Comparison of ENCODE assay signal across 8 mouse cellular contexts in genomic region chr3:108444029-108444428, GRCm38 (mm10). TPM values are rescaled to one million over a fixed set of nuclear protein-coding genes. Genes with fewer than 3 reads are reported as not detected.
DNase-seq lines count a peak whose midpoint lies in the region; ATAC-seq and TF ChIP-seq lines count a peak whose summit lies in the region.

No protein-coding gene starts in this region.

- H3K4me1 ChIP-seq in liver, embryonic 13.5 days (replicated peaks), result peaks cover 42% of the 10 kb centered on the region
- H3K4me1 ChIP-seq in neural tube, embryonic 12.5 days, result peaks cover 23% of the 10 kb centered on the region

- no peak for TF ChIP-seq CTCF in layer of hippocampus, adult 2 months (conservative IDR thresholded peaks at IDR 0.05)

- peak overlapping the region; percentile 95 for H3K27ac ChIP-seq in layer of hippocampus, adult 2 months
- peak overlapping the region; percentile 82 for H3K27ac ChIP-seq in liver, embryonic 13.5 days
- no peak overlapping the region for H3K27ac ChIP-seq in neural tube, embryonic 12.5 days

- peak overlapping the region; percentile 73 for H3K4me3 ChIP-seq in layer of hippocampus, adult 2 months
- peak overlapping the region; percentile 83 for H3K4me3 ChIP-seq in liver, embryonic 13.5 days (replicated peaks)
- peak overlapping the region; percentile 82 for H3K4me3 ChIP-seq in neural tube, embryonic 12.5 days

- H3K36me3 ChIP-seq in liver, embryonic 13.5 days, result peaks cover 27% of the 10 kb centered on the region
- peaks cover 5% of the 10 kb centered on the region; the same call in 1 of the 2 replicates for H3K36me3 ChIP-seq in neural tube, embryonic 12.5 days

- H3K4me2 ChIP-seq in liver, embryonic 13.5 days, result peak overlapping the region; percentile 84
- peak overlapping the region; percentile 79 for H3K4me2 ChIP-seq in neural tube, embryonic 12.5 days (replicated peaks)

- H3K27me3 ChIP-seq in liver, embryonic 13.5 days, result peaks cover 3% of the 10 kb centered on the region; the same call in 1 of the 2 replicates
- H3K27me3 ChIP-seq in neural tube, embryonic 12.5 days (replicated peaks), result no peaks in the 10 kb centered on the region

- DNase-seq in layer of hippocampus, adult 2 months (ENCODE audit: low spot score in 2 of 2), result peak in 1 of 2 experiments; percentile 41
- DNase-seq in layer of hippocampus, postnatal 14 days (ENCODE audit: low spot score in 2 of 2), result no peak
- DNase-seq in fibroblast of lung, adult 2 months (ENCODE audit: low read depth), result peak; percentile 83
- peak; percentile 67 for DNase-seq in liver, embryonic 13.5 days
- DNase-seq in ovary, adult 18-20 months (ENCODE audit: low spot score), result no peak

- peak overlapping the region; percentile 89 for H3K9ac ChIP-seq in liver, embryonic 13.5 days
- peak overlapping the region; percentile 78 for H3K9ac ChIP-seq in neural tube, embryonic 12.5 days

- ATAC-seq in activated CD4-positive, CD25-positive, alpha-beta regulatory T cell, adult 4 months, result peak; percentile 72
- ATAC-seq in inflammation-experienced regulatory T-cells, adult 6 months, result peak; percentile 70
- peak; percentile 55 for ATAC-seq in liver, embryonic 13.5 days (ENCODE audit: low read depth)
- ATAC-seq in neural tube, embryonic 12.5 days (ENCODE audit: low FRiP score, low read depth), result 0 out of 2 replicates have a peak, but pooled peaks have one; percentile 25

- H3K9me3 ChIP-seq in liver, embryonic 13.5 days (replicated peaks), result no peaks in the 10 kb centered on the region
- no peaks in the 10 kb centered on the region for H3K9me3 ChIP-seq in neural tube, embryonic 12.5 days

- WGBS in liver, embryonic 13.5 days (ENCODE audit: insufficient replicate concordance), result 4% methylated on average over 8 of the region's 8 CpGs
- 25% methylated on average over 8 of the region's 8 CpGs for WGBS in neural tube, embryonic 12.5 days

RNA-seq across cellular contexts. Expression of gene Sars, which starts 1.0 kb away (rescaled TPM):
- total RNA-seq in layer of hippocampus, adult 2 months (2021), result 100 to 1,000 TPM; 198 to 213 TPM
- total RNA-seq in layer of hippocampus, postnatal 14 days (2021), result 100 to 1,000 TPM; 199 to 200 TPM
- 100 to 1,000 TPM; 146 to 151 TPM for polyA plus RNA-seq in activated CD4-positive, CD25-positive, alpha-beta regulatory T cell, adult 4 months (2017; shearing (Covaris generic))
- 100 to 1,000 TPM; 156 to 182 (median 163) TPM for polyA plus RNA-seq in inflammation-experienced regulatory T-cells, adult 6 months (2017; shearing (Covaris generic))
- 108 and 129 TPM in 2 replicates for polyA plus RNA-seq in liver, embryonic 13.5 days (2015; fragmentation: Nextera tagmentation; extraction: Ambion mirVana)
- polyA plus RNA-seq in neural tube, embryonic 12.5 days (2016; fragmentation: Nextera tagmentation; extraction: Ambion mirVana), result 212 and 213 TPM in 2 replicates

RNA-seq across cellular contexts. Expression of gene Celsr2, which starts 28.7 kb away (rescaled TPM):
- total RNA-seq in layer of hippocampus, adult 2 months (2021), result 100 to 1,000 TPM; 185 to 201 TPM
- 100 to 1,000 TPM; 184 to 194 TPM for total RNA-seq in layer of hippocampus, postnatal 14 days (2021)
- under 1 TPM; 0.33 to 0.65 TPM for polyA plus RNA-seq in activated CD4-positive, CD25-positive, alpha-beta regulatory T cell, adult 4 months (2017; shearing (Covaris generic))
- under 1 TPM; 0.35 to 0.52 (median 0.37) TPM for polyA plus RNA-seq in inflammation-experienced regulatory T-cells, adult 6 months (2017; shearing (Covaris generic))
- 0.22 and 0.56 TPM in 2 replicates for polyA plus RNA-seq in liver, embryonic 13.5 days (2015; fragmentation: Nextera tagmentation; extraction: Ambion mirVana)
- 71.4 and 71.5 TPM in 2 replicates for polyA plus RNA-seq in neural tube, embryonic 12.5 days (2016; fragmentation: Nextera tagmentation; extraction: Ambion mirVana)

Comparison
In these comparisons a context has a peak if more than half of its experiments do, and no peak if none do; other contexts are left out.
1. DNase-seq: peak in fibroblast of lung, adult 2 months (single experiment) and liver, embryonic 13.5 days (single experiment); none in layer of hippocampus, postnatal 14 days (0 of 2) and ovary, adult 18-20 months (single experiment).
2. RNA of gene Celsr2, which starts 28.7 kb away (polyA plus RNA-seq): 71.4 to 71.5 TPM in neural tube, embryonic 12.5 days; 0.33 to 0.65 TPM in activated CD4-positive, CD25-positive, alpha-beta regulatory T cell, adult 4 months, 0.35 to 0.52 TPM in inflammation-experienced regulatory T-cells, adult 6 months and 0.22 to 0.56 TPM in liver, embryonic 13.5 days; every median in the first group is over 10 times any median in the second.
3. Peak in every context shown above with its lines, with median percentiles within 50 percentile points of each other: H3K4me3 ChIP-seq and ATAC-seq.